Mouse (Mus musculus): ENCODE results near the gene Pbx1. TPM values are rescaled to one million over a fixed set of nuclear protein-coding genes. Genes with fewer than 3 reads are reported as not detected.

The Pbx1 gene
- polyA plus RNA-seq, 1 experiment from 2014 or later, result 2.0 TPM

DNA sequence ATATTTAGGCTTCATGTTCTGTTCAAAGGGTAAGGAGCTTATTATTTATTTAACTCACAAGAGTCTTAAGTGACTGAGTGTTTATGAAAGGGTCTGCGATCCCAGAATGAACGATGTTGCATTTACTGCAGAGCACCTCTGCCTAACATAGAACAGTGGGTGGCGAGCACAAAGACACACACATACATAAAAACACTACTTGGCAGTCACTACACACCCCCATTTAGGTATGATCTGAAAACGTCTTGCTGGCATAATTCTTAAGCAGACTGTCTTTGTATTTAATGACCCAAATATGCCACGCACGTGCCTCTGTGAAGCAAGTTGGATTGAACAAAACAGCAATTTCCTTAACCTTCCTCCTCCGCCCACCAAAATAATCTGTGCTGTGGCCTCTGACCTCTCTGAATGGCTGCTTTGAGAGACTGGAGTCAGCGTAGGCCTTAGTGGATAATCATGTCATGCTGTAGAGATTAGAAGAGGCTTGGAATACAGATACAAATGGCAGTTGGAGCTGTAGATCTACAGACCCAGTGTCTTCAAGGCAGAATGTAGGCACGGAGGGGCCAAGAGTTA, 147.4 kb downstream of the Pbx1 start:
- no peaks in the 10 kb centered on the region for H3K36me3 ChIP-seq (replicated peaks)
- H3K4me3 ChIP-seq (replicated peaks), result no peak overlapping the region
- WGBS (ENCODE audit: insufficient replicate concordance), result 65% methylated on average over 9 of the region's 9 CpGs
- H3K27me3 ChIP-seq, result peaks cover 20% of the 10 kb centered on the region; the same call in 1 of the 2 replicates
- H3K9me3 ChIP-seq (replicated peaks), result no peaks in the 10 kb centered on the region
- no peak overlapping the region for H3K4me2 ChIP-seq
- H3K4me1 ChIP-seq (replicated peaks), result peaks cover 52% of the 10 kb centered on the region
- no peak for ATAC-seq (ENCODE audit: insufficient read depth)
- H3K27ac ChIP-seq (replicated peaks), result no peak overlapping the region
- no peak overlapping the region for H3K9ac ChIP-seq

DNA sequence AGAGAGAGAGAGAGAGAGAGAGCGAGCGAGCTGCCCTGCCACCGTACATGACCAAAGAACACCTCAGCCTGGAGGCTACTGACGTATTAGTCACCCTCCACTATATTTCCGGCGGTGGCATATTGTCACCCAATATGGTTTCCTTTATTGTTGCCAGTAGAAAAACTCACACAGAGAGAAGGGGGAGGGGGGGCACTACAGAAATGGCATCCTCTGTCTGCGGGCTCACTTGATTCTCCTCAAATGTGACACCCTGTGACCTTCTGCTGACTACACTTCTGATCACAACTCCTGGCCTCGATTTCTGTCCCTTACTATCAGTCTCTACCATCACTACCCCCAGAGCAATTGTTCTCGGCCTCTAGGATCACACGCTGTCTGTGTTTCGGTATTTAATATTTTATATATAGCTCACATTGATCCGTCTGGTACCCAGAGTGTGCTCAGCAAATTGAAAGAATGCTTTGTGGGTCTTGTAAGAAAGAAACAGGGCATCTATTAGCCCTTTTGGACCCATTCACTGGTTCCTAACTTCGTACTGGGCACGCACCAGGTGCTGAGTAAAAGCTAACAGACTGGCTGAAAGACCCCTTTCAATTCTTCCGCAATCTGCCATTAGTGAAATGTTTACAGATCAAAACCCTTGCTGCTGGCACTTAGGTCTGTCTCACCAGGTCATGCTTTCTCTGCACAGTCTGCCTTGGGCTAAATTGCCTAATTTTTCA, 148.1 kb downstream of the Pbx1 start:
- 48% methylated on average over 15 of the region's 15 CpGs for WGBS (ENCODE audit: insufficient replicate concordance)
- peaks cover 46% of the 10 kb centered on the region for H3K4me1 ChIP-seq (replicated peaks)
- H3K4me2 ChIP-seq, result no peak overlapping the region
- H3K36me3 ChIP-seq (replicated peaks), result no peaks in the 10 kb centered on the region
- H3K9ac ChIP-seq, result no peak overlapping the region
- H3K4me3 ChIP-seq (replicated peaks), result no peak overlapping the region
- no peak for ATAC-seq (ENCODE audit: insufficient read depth)
- H3K27ac ChIP-seq (replicated peaks), result no peak overlapping the region
- peaks cover 23% of the 10 kb centered on the region; the same call in 1 of the 2 replicates for H3K27me3 ChIP-seq
- H3K9me3 ChIP-seq (replicated peaks), result no peaks in the 10 kb centered on the region

DNA sequence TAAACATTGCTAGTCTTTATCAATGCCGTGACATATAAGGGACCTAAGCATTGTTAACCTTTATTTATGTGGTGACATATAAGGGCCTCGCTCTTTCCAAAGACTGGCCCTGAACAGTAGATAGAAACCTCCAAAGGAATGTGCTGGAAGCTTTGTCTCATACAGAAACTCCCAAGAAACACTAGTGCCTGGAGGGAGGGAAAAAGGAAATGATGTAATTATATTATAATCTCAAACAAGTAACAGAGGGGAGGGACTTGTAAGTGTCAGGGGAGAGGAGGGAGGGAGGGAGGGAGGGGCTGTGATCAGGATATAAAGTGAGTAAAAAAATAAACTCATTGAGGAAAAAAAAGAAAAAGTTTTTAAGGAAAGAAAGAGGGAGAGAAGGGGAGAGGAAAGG, 148.6 kb downstream of the Pbx1 start:
- Histone ChIP-seq H3K4me2 (no peak overlapping the region), H3K27ac (replicated peaks) (no peak overlapping the region), H3K9ac (no peak overlapping the region), H3K4me3 (replicated peaks) (no peak overlapping the region), H3K9me3 (replicated peaks) (no peaks in the 10 kb centered on the region), H3K4me1 (replicated peaks) (peaks cover 40% of the 10 kb centered on the region), H3K36me3 (replicated peaks) (no peaks in the 10 kb centered on the region), H3K27me3 (peaks cover 26% of the 10 kb centered on the region; the same call in 1 of the 2 replicates)
- ATAC-seq (ENCODE audit: insufficient read depth), result no peak
- 65% methylated on average over 2 of the region's 2 CpGs for WGBS (ENCODE audit: insufficient replicate concordance)

DNA sequence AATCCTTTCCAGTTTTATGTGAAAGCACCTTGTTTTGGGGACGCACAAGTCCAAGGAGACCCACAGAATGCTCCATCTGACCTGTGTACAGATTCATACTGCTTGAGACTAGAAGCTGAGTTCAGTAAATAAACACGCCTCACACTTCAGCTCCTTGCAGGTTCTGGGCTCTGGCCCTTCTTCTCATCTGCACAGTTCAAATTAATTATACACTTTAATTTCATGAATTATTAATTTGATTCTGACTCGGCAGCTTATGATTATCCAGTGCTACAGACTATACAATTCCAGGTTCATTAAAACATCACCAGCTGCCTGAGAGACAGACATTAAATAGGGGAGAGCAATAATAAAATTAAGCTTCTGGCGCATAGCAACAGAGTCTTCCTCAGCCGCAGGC, 156.4 kb downstream of the Pbx1 start:
- no peak overlapping the region for H3K4me2 ChIP-seq
- ATAC-seq (ENCODE audit: insufficient read depth), result no peak
- H3K36me3 ChIP-seq (replicated peaks), result no peaks in the 10 kb centered on the region
- H3K4me1 ChIP-seq (replicated peaks), result no peaks in the 10 kb centered on the region
- no peaks in the 10 kb centered on the region for H3K9me3 ChIP-seq (replicated peaks)
- no peak overlapping the region for H3K4me3 ChIP-seq (replicated peaks)
- H3K27ac ChIP-seq (replicated peaks), result no peak overlapping the region
- WGBS (ENCODE audit: insufficient replicate concordance), result 72% methylated on average over 5 of the region's 5 CpGs
- H3K27me3 ChIP-seq, result peaks cover 13% of the 10 kb centered on the region; the same call in 1 of the 2 replicates
- no peak overlapping the region for H3K9ac ChIP-seq

DNA sequence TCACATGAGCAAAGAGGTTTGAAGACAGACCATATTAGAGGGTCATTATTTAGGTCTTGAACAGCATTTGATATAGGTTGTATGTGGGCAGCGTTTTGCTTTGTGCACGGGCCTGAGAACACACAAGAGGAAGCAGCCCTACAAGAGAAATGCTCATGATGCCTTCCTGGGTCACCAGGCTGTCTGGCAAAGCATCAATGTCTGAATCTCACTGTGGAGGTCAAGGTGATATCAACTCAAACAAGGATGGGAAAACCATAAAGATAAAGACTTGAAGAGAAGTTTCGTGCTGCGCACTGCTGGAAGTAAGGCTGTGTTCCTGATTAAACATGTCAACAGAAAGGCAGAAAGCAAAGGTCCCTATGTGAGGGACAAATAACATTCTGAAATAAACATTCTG, 157.8 kb downstream of the Pbx1 start:
- no peak for ATAC-seq (ENCODE audit: insufficient read depth)

DNA sequence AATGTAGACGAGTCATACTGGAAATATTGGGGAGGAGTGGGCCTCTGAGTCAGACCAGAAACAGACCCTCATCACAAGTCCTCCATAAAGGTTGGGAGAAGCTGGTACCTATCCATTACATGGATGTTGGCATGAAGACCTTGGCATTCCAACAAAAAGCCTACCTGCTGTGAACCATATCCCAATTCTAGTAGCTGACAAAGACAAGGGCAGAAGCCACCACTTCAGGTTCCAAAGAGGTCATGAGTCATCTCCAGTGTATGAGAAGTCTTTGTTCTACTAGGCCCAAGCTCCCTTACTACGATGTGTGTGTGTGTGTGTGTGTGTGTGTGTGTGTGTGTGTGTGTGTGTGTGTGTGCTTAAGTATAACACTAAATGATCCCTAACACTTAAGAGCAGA, 160.0 kb downstream of the Pbx1 start:
- Histone ChIP-seq H3K4me2 (no peak overlapping the region), H3K9me3 (replicated peaks) (no peaks in the 10 kb centered on the region), H3K9ac (no peak overlapping the region), H3K4me3 (replicated peaks) (no peak overlapping the region), H3K4me1 (replicated peaks) (no peaks in the 10 kb centered on the region; the same call in 1 of the 2 replicates), H3K27me3 (no peaks in the 10 kb centered on the region), H3K36me3 (replicated peaks) (no peaks in the 10 kb centered on the region), H3K27ac (replicated peaks) (no peak overlapping the region)
- 34% methylated on average over 2 of the region's 2 CpGs for WGBS (ENCODE audit: insufficient replicate concordance)
- no peak for ATAC-seq (ENCODE audit: insufficient read depth)

More for the DNA sequence above, 157.8 kb downstream of the Pbx1 start:
- WGBS (ENCODE audit: insufficient replicate concordance), result 67% methylated on average over 4 of the region's 4 CpGs
- no peaks in the 10 kb centered on the region for H3K36me3 ChIP-seq (replicated peaks)
- H3K4me2 ChIP-seq, result no peak overlapping the region
- H3K4me1 ChIP-seq (replicated peaks), result no peaks in the 10 kb centered on the region
- H3K4me3 ChIP-seq (replicated peaks), result no peak overlapping the region
- no peaks in the 10 kb centered on the region for H3K9me3 ChIP-seq (replicated peaks)
- no peak overlapping the region for H3K27ac ChIP-seq (replicated peaks)
- no peak overlapping the region for H3K9ac ChIP-seq
- peaks cover 6% of the 10 kb centered on the region; the same call in 1 of the 2 replicates for H3K27me3 ChIP-seq

DNA sequence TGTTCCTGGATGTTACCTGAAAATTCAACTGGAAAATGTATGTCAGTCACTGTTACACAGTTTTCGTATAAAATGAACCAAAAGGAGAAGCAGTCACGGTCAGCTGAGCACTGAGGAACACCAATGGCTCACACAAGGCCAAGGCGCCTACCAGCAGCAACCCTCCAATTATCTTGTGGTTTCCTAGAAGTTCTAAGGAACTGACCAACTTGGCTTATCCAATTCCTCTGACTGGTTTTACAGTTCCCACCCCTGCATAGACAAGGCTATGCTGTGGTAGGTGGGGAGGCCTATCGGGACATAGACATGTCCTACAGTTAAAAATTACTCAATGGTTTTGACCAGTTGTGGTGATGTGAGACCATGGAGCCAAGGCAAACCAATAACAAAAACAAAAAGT, 160.9 kb downstream of the Pbx1 start:
- WGBS (ENCODE audit: insufficient replicate concordance), result 45% methylated on average over 4 of the region's 4 CpGs
- ATAC-seq (ENCODE audit: insufficient read depth), result no peak

DNA sequence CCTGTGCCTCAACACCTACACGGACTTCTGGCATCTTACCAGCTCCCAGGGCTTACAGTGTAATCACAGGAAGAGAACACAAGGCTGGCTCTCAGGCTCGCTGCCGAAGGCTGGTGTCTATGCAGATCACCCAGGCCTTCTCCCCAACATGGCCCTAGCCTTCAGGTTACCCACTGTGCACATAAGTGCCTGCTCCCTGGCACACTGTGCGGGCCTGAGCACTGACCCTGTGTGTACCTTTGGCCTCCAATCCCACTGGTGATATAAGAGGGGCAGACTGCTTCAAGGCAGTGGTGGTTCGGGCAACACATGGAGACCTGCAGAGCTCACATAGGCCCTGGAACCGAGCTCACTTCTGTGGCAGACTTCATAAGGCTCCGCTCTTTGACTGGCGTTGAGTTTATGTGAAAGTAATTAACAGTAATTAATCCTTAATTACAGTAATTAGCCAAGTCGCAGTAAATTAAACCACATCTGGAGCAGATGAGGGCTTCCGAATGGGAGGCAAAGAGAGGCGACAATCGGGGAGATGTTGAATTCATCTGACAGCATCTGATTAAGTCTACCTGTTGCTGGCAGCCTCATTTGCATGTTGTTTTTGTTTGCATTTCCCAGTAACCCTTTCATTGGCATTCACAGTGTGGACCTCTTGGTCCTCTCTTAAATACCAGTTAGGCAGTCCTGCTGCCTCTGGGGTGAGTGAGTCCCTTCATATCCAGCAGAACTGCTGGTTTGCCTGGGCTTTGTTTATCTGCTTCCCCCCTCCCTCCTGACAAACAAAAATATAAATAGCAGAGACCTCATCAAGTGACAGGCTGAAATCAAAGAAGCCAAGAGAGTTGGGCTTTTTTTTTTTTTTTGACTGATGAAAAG, 163.1 kb downstream of the Pbx1 start:
- no peak overlapping the region for H3K9ac ChIP-seq
- H3K4me1 ChIP-seq (replicated peaks), result no peaks in the 10 kb centered on the region; the same call in 1 of the 2 replicates
- H3K4me3 ChIP-seq (replicated peaks), result no peak overlapping the region
- ATAC-seq (ENCODE audit: insufficient read depth), result no peak
- H3K27ac ChIP-seq (replicated peaks), result no peak overlapping the region
- no peak overlapping the region for H3K4me2 ChIP-seq
- no peaks in the 10 kb centered on the region for H3K9me3 ChIP-seq (replicated peaks)
- peaks cover 5% of the 10 kb centered on the region; the same call in 1 of the 2 replicates for H3K27me3 ChIP-seq
- H3K36me3 ChIP-seq (replicated peaks), result no peaks in the 10 kb centered on the region
- WGBS (ENCODE audit: insufficient replicate concordance), result 69% methylated on average over 12 of the region's 12 CpGs

More for the DNA sequence above, 160.9 kb downstream of the Pbx1 start:
- Histone ChIP-seq H3K27ac (replicated peaks) (no peak overlapping the region), H3K36me3 (replicated peaks) (no peaks in the 10 kb centered on the region), H3K4me1 (replicated peaks) (no peaks in the 10 kb centered on the region; the same call in 1 of the 2 replicates), H3K4me3 (replicated peaks) (no peak overlapping the region), H3K9me3 (replicated peaks) (no peaks in the 10 kb centered on the region), H3K9ac (no peak overlapping the region), H3K4me2 (no peak overlapping the region), H3K27me3 (no peaks in the 10 kb centered on the region)

DNA sequence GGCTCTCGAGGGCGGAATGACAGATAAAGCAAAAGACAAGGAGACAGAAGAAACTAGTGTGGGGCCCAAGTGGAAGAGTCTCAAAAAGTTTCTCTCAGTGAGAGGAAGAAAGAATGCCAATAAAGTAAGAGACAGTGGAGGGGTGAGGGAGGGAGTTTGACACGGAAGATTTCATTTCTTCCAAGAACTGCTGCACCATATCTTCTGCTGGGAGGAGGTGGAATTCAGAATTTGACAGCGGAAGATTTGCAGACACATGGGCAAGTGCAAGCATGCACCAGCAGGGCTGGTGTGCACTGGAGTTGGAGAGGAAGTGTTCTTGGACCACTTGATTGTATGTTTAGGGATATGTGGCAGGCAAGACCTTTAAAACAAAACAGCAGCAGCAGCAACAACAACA, 163.8 kb downstream of the Pbx1 start:
- Histone ChIP-seq H3K9me3 (replicated peaks) (no peaks in the 10 kb centered on the region), H3K36me3 (replicated peaks) (no peaks in the 10 kb centered on the region), H3K4me3 (replicated peaks) (no peak overlapping the region), H3K27me3 (peaks cover 5% of the 10 kb centered on the region; the same call in 1 of the 2 replicates), H3K9ac (no peak overlapping the region), H3K4me1 (replicated peaks) (no peaks in the 10 kb centered on the region; the same call in 1 of the 2 replicates), H3K27ac (replicated peaks) (no peak overlapping the region), H3K4me2 (no peak overlapping the region)
- 75% methylated on average over 4 of the region's 4 CpGs for WGBS (ENCODE audit: insufficient replicate concordance)
- no peak for ATAC-seq (ENCODE audit: insufficient read depth)

DNA sequence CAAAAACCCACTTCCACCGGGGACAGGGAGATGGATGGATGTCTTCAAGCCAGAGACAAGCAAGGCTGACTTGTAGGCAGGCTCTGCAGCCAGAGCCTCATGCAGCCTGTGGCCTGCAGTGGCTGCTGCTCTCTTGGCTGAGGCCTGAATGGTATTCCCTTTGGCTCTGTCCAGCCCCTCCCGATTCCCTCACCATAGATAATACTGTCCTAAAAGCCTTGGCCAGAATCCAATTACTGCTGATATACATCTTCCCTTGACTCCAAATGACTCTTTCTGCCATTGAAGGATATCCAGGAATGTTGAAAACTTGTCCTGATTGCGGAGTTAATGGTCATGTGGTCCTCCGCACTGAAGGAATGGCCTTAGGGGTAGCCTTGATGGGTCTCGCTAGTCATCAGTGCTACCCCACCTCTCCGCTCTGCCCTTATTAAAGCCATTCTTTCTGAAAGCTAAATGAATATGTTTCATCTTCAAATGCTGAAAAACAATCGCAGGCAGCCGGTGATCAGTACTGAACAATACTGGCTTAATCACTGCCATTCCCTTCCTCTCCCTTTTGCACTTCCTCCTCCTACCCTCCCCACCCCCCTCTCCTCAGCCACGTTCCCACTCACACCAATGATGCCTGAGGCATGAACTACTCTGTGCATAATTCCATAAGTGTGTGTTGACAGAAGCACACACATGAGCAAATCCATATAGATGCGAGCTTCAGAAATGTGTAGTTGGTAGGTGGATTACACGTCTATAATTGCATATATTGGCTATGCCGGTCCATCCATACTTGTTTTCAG, 166.3 kb downstream of the Pbx1 start:
- Histone ChIP-seq H3K9me3 (replicated peaks) (no peaks in the 10 kb centered on the region), H3K36me3 (replicated peaks) (no peaks in the 10 kb centered on the region), H3K27me3 (peaks cover 10% of the 10 kb centered on the region; the same call in 1 of the 2 replicates), H3K4me1 (replicated peaks) (no peaks in the 10 kb centered on the region; the same call in 1 of the 2 replicates), H3K4me2 (no peak overlapping the region), H3K27ac (replicated peaks) (no peak overlapping the region), H3K4me3 (replicated peaks) (no peak overlapping the region), H3K9ac (no peak overlapping the region)
- ATAC-seq (ENCODE audit: insufficient read depth), result no peak
- WGBS (ENCODE audit: insufficient replicate concordance), result 66% methylated on average over 12 of the region's 12 CpGs
